Mouse (Mus musculus) embryonic facial prominence, embryonic 14.5 days (tissue): ENCODE data around the gene Cdk5r1. TPM values are rescaled to one million over a fixed set of nuclear protein-coding genes. Genes with fewer than 3 reads are reported as not detected.
A peak's percentile ranks its signal among the peaks of the same experiment; 100 is the strongest.

Experiments used
- ATAC-seq: fragments of 200-750 bp; cut with Nextera tagmentation; 2 replicates; pipeline ENCODE4 v1.8.0; 2017; ENCODE audit warnings: low read depth, moderate number of reproducible peaks, moderate TSS enrichment
- DNase-seq: peaks from one replicate; pipeline ENCODE4 v3.0.0-alpha.2; 2015; ENCODE audit warnings: low spot score
- H3K27ac ChIP-seq: fragments of 300-500 bp; sonication (generic); replicated peaks from 2 replicates; pipeline ENCODE4 v1.5.1; 2014; ENCODE audit warnings: low read depth, mild to moderate bottlenecking, low read length, moderate library complexity
- H3K27me3 ChIP-seq: fragments of 300-500 bp; sonication (generic); replicated peaks from 2 replicates; pipeline ENCODE4 v1.6.1; 2014; ENCODE audit warnings: low read length; ENCODE audit not compliant: control insufficient read depth, insufficient read depth
- H3K36me3 ChIP-seq: fragments of 300-500 bp; sonication (generic); 2 replicates; pipeline ENCODE4 v1.6.1; 2014; ENCODE audit warnings: low read length, mixed read lengths; ENCODE audit not compliant: control insufficient read depth, insufficient read depth
- H3K4me1 ChIP-seq: fragments of 300-500 bp; sonication (generic); 2 replicates; pipeline ENCODE4 v1.6.1; 2014; ENCODE audit warnings: antibody characterized with exemption, low read length; ENCODE audit not compliant: control insufficient read depth, insufficient read depth
- H3K4me2 ChIP-seq: fragments of 300-500 bp; sonication (generic); 2 replicates; pipeline ENCODE4 v1.6.1; 2014; ENCODE audit warnings: low read depth, mild to moderate bottlenecking, low read length, moderate library complexity, mixed read lengths
- H3K4me3 ChIP-seq: fragments of 300-500 bp; sonication (generic); 2 replicates; pipeline ENCODE4 v1.5.1; 2014; ENCODE audit warnings: low read depth, mild to moderate bottlenecking, low read length
- H3K9ac ChIP-seq: fragments of 300-500 bp; sonication (generic); 2 replicates; pipeline ENCODE4 v1.6.1; 2014; ENCODE audit warnings: low read depth, mild to moderate bottlenecking, low read length, moderate library complexity, mixed read lengths
- H3K9me3 ChIP-seq: fragments of 300-500 bp; sonication (generic); 2 replicates; pipeline ENCODE4 v1.6.1; 2016; ENCODE audit warnings: low read length; ENCODE audit not compliant: control insufficient read depth
- WGBS: fragments of 180-500 bp; shearing (Covaris S2); extraction: QIAGEN DNeasy Blood & Tissue Kit; methylation state at CpG from one replicate; pipeline ENCODE4 v1.1.7; 2014; 5-methylcytosine and 5-hydroxymethylcytosine counted together
- polyA plus RNA-seq: library from polyadenylated mRNA; unstranded; fragments of >200 nt; fragmentation: Nextera tagmentation; extraction: Ambion mirVana; gene quantifications from 2 replicates; pipeline ENCODE4 v1.2.1, GENCODE M21; 2014

Gene Cdk5r1
- polyA plus RNA-seq, 1 experiment from 2014 or later, result 5.1 TPM

DNA sequence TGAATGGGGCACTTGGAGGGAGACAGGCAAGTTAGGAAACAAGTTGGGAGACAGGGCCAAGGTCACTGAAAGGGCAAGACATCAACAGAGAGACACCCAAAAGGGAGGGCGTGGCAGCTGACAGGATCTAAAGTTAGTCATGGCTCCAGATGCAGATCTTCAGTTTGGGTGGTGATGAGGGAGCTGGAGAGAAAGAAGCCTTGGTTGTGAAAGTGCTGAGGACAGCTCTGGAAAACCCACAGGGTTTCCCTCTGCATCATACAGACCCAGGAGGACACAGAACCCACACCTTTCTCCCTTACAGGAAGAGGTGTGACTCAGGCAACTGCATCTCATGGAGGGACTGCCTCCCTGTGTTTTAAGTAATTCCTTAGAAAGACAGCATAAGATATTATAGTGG, 19.8 kb downstream of the Cdk5r1 start:
- no peak overlapping the region for H3K9ac ChIP-seq
- H3K36me3 ChIP-seq, result no peaks in the 10 kb centered on the region
- no peaks in the 10 kb centered on the region for H3K9me3 ChIP-seq
- no peak for ATAC-seq
- H3K27me3 ChIP-seq, result no peaks in the 10 kb centered on the region
- H3K4me1 ChIP-seq, result peaks cover 9% of the 10 kb centered on the region
- H3K27ac ChIP-seq, result no peak overlapping the region
- no peak overlapping the region for H3K4me2 ChIP-seq
- no peak overlapping the region for H3K4me3 ChIP-seq
- no peak for DNase-seq
- WGBS, result 79% methylated on average over 1 of the region's 1 CpGs

DNA sequence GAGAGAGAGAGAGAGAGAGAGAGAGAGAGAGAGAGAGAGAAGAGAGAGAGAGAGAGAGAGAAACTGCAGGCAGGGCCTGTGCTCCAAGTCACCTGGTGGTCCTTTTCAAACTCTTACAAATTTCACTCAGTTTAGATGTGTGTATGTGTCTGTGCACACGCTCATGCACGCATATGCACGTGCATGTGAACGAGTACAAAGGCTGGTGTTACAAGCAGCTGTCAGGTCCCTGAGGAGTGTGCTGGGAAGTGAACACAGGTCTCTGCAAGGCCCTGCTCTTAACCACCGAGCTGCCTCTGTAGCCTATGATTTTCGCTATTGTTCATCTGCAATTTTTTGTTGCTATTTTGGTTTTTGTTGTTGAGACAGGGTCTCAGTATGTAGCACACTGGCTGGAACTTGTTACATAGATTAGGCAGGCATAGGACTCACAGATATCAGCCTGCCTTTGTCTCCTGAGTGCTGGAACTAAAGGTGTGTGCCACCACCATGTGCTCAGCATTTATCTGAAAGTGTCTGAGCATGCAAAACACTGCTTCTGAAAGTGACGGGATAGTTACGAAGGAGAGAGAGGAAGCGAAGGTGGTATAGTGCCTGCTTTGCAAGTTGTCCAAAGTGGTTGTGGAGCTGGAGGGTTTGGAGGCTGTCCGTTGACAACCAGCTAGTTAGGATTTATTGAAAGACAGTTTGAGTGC, 20.5 kb downstream of the Cdk5r1 start:
- no peak overlapping the region for H3K9ac ChIP-seq
- DNase-seq (no peak), ATAC-seq (no peak)
- H3K27me3 ChIP-seq, result no peaks in the 10 kb centered on the region
- no peak overlapping the region for H3K4me2 ChIP-seq
- H3K36me3 ChIP-seq, result no peaks in the 10 kb centered on the region
- H3K27ac ChIP-seq, result no peak overlapping the region
- no peak overlapping the region for H3K4me3 ChIP-seq
- H3K9me3 ChIP-seq, result no peaks in the 10 kb centered on the region
- WGBS, result 73% methylated on average over 10 of the region's 10 CpGs
- H3K4me1 ChIP-seq, result peaks cover 9% of the 10 kb centered on the region

DNA sequence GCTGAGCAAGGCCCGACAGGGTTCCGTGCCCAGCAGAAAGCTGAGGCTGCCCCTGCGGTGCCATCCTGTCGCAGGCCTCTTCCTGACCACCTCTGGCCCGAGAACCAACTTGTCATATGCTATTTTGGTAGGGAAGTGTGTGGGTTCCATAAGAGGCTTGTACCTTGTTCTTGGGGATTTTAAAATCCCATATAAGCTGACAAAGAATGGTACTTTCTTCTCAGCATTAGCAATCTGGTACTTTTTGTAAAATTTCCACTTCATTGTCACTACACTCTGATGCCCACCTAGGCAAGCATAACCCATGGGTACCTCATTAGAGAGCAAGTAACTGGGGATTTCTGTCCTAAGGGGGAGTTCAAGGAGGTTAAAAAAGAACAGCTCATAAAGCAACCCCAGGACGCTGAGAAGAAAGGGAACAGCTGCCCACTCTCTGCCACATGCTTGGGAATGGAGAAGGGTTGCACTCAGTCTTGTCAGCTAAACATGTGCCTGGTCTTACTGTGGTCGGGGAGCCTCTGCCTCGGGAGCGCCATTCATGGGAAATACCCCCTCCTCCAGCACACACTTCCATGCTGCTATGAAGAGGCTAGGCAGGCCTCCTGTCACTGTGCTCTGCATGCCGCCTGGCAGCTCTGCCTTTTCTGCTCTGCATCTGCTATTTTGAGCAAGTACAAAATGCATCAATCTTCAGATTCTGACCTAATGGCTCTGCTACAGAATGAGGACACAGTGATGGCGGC, 21.7 kb downstream of the Cdk5r1 start:
- Histone ChIP-seq H3K27me3 (no peaks in the 10 kb centered on the region), H3K4me3 (no peak overlapping the region), H3K27ac (peak overlapping the region; percentile 58), H3K9me3 (no peaks in the 10 kb centered on the region), H3K4me1 (peaks cover 9% of the 10 kb centered on the region), H3K4me2 (no peak overlapping the region), H3K36me3 (no peaks in the 10 kb centered on the region), H3K9ac (no peak overlapping the region)
- DNase-seq, result no peak
- no peak for ATAC-seq
- WGBS, result 55% methylated on average over 11 of the region's 11 CpGs

DNA sequence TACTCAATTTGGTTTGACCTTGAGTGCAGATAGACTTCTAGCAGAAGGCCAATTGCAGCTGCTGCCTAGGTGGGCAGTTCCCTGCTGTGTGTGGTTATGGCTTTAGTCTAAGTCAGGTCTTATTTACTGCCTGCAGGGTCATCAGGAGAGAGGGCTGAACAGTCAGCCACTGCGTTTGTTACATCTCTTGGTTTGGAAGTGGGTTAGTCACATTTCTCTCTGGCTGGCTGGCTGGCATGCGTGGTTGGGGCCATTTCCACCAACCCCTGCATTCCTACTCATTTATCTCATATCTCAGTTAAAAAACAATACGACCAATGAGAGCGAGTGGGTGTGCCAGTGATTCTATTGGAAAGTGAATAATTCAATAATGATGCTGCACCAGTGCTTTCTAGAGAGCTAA, 22.7 kb downstream of the Cdk5r1 start:
- no peaks in the 10 kb centered on the region for H3K27me3 ChIP-seq
- H3K4me2 ChIP-seq, result no peak overlapping the region
- no peaks in the 10 kb centered on the region for H3K9me3 ChIP-seq
- DNase-seq (no peak), ATAC-seq (no peak)
- H3K36me3 ChIP-seq, result no peaks in the 10 kb centered on the region
- peaks cover 19% of the 10 kb centered on the region for H3K4me1 ChIP-seq
- no peak overlapping the region for H3K4me3 ChIP-seq
- peak overlapping the region; percentile 58; the same call in 1 of the 2 replicates for H3K27ac ChIP-seq
- WGBS, result 58% methylated on average over 4 of the region's 4 CpGs
- no peak overlapping the region for H3K9ac ChIP-seq

DNA sequence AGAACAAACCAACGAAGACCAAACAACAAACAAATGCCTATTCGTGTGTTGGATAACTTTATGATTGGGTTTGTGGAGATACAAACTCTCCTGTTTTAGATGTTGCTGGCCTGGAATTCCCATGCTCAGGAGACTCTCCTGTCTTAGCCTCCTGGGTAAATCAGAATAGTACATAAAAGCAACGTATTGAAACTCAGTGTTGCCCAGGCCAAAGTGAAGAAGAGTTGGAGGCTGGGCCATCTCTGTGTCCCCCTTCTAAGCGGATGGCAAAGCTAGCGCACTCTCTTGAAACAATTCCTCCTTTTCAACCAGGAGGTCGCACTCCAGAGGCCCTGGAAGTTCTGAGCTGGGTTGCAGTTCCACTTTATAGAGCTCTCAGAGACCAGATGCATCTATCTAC, 26.5 kb downstream of the Cdk5r1 start:
- DNase-seq (no peak), ATAC-seq (no peak)
- no peaks in the 10 kb centered on the region for H3K27me3 ChIP-seq
- H3K36me3 ChIP-seq, result no peaks in the 10 kb centered on the region
- no peak overlapping the region for H3K4me3 ChIP-seq
- H3K27ac ChIP-seq, result no peak overlapping the region; the same call in 1 of the 2 replicates
- 0 out of 2 replicates have a peak overlapping the region, but pooled peaks have one; percentile 21 for H3K9ac ChIP-seq
- H3K4me2 ChIP-seq, result no peak overlapping the region
- H3K4me1 ChIP-seq, result peaks cover 23% of the 10 kb centered on the region
- WGBS, result 78% methylated on average over 6 of the region's 6 CpGs
- H3K9me3 ChIP-seq, result no peaks in the 10 kb centered on the region

DNA sequence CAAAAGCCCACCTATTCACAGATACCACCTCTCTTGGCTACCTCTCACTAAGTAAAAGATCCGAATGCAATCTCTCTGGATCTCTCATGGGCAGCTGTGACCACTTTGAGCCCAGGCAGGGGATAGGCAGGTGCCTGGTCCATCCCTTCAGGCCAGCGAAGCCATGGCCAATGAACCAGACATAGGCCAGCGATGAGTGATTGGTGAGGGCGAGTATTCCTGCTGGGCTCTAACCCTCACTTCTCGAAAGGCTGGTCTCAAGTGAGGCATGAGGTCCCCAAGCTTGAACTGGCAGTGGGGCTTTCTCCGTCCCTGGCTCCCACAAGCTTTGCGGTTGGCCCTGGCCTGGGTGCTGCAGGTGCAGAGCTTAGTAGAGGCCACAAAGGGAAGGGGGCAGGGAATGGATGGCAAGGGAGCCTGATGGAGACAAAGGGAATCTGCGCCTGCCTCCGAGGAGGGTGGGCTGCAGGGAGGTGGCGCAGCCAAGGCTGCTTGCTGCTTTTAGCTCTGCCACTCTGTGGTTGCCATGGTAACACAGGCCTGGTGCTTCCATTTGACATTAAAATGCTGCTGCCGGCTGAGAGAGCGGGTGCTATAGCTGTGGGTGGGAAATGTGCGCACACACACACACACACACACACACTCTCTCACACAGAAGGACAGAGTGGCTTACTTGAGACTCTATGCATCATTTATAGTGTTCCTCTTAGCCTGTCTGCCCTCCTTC, 27.1 kb downstream of the Cdk5r1 start:
- ATAC-seq, result peak; percentile 81
- Histone ChIP-seq H3K4me3 (no peak overlapping the region), H3K9ac (peak overlapping the region; percentile 21; the same call in 1 of the 2 replicates), H3K4me1 (peaks cover 25% of the 10 kb centered on the region), H3K36me3 (no peaks in the 10 kb centered on the region), H3K27me3 (no peaks in the 10 kb centered on the region), H3K4me2 (no peak overlapping the region), H3K27ac (peak overlapping the region; percentile 29; the same call in 1 of the 2 replicates), H3K9me3 (no peaks in the 10 kb centered on the region)
- 30% methylated on average over 13 of the region's 13 CpGs for WGBS
- peak; percentile 92 for DNase-seq

DNA sequence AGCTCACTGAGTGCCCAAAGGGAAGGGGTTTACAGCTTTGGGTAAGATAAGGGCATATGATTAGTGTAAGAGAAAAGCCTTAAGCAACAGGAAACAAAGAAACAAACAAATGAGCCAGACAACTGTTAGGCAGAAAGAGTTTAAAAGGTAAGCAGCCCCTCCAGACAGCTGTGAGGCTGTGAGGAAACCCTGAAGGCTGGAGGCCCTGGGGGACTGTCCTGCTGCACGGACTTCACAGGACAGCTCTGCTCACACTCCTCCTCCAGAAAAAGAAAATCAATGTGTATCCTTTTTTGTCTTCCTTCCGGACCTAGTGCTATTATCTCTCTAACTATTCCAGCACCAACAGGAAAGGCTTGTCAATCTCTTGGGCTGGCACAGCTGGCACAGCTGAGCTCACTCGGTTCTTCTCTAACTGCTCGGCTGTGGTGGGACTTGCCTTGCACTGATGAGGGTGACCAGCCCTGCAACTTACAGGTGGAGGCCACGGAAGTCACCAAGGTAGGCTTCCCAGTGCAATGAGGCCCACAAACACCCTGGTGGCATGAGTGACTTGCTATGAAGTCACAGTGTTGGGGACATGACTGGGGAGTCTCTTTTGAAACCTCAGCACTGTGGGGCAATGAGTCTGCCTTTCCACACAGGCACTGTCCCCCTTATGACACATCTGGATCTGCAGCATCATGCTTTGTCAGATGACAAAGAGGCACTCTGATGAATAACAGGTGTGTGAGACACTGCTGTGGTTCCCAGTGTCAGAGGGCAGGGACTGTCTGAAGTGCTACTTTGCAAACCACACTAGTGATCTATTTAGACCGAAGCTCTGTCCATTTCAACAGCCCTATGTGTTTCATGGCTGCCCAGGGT, 27.9 kb downstream of the Cdk5r1 start:
- Histone ChIP-seq H3K4me1 (peaks cover 24% of the 10 kb centered on the region), H3K9ac (no peak overlapping the region), H3K27me3 (no peaks in the 10 kb centered on the region), H3K36me3 (no peaks in the 10 kb centered on the region), H3K4me3 (no peak overlapping the region), H3K9me3 (no peaks in the 10 kb centered on the region), H3K4me2 (no peak overlapping the region), H3K27ac (peak overlapping the region; percentile 29; the same call in 1 of the 2 replicates)
- DNase-seq, result no peak
- 37% methylated on average over 6 of the region's 6 CpGs for WGBS
- no peak for ATAC-seq

DNA sequence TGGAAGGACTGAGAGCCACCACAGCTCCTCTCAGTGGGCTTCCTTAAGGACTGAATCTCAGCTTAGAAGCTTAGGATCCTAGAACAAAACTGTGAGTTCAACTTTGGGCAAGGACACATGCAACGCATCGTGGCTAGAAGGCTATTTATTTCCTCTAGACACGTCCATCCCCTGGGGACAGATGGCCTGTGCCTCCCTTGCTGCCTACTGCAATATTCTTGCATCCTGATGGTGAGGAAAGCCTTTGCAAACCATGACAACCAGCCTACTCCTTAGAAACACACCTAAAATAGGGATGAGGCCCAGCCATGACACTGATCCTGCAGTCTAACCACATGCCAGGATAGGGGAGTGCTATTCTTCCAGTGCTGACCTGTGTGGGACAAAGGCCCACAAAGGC, 28.8 kb downstream of the Cdk5r1 start:
- Histone ChIP-seq H3K9ac (no peak overlapping the region), H3K27me3 (no peaks in the 10 kb centered on the region), H3K4me1 (peaks cover 24% of the 10 kb centered on the region), H3K9me3 (no peaks in the 10 kb centered on the region), H3K4me2 (no peak overlapping the region), H3K27ac (no peak overlapping the region), H3K4me3 (no peak overlapping the region), H3K36me3 (no peaks in the 10 kb centered on the region)
- DNase-seq (no peak), ATAC-seq (no peak)
- WGBS, result 76% methylated on average over 3 of the region's 3 CpGs
